Mouse (Mus musculus) ES-Bruce4 (cell line): Measurements from ENCODE around the gene 1700029J07Rik.

Source experiments
- CTCF ChIP-seq: IDR thresholded peaks from one replicate; pipeline ENCODE4 v1.8.1; 2011; ENCODE audit warnings: low read depth, low read length
- EP300 ChIP-seq: IDR thresholded peaks from 2 replicates; pipeline ENCODE4 v1.6.1; 2011; ENCODE audit warnings: low read depth, low read length; ENCODE audit not compliant: insufficient read depth
- POLR2A ChIP-seq: IDR thresholded peaks from one replicate; pipeline ENCODE4 v1.8.1; 2011; ENCODE audit warnings: low read length; ENCODE audit not compliant: insufficient read depth

- TF ChIP-seq EP300 (no peak), POLR2A (no peak), CTCF (peak; percentile 45)
Observed at GRCm38 (mm10) chr8:46010746-46011680, 36.0 kb upstream of the 1700029J07Rik start.
